Mouse (Mus musculus) heart, postnatal 25 days (tissue): ENCODE results near the gene Ing3. TPM values are rescaled to one million over a fixed set of nuclear protein-coding genes. Genes with fewer than 3 reads are reported as not detected.

Experiments
- DNase-seq: peaks from one replicate; pipeline ENCODE4 v3.0.0; 2022; ENCODE audit warnings: low spot score
- intact Hi-C: fragments of 180-260 bp; cut with DNase I; formaldehyde crosslinking; loops from one replicate; pipeline ENCODE4 v1.15.1; 2025
- total RNA-seq, 2 experiments: library from RNA; stranded (reverse); gene quantifications; 2 replicates each; pipeline ENCODE4 v1.2.3; 2021

The Ing3 gene
- total RNA-seq: 10 to 100 TPM; 13.2 to 17.3 TPM

DNA sequence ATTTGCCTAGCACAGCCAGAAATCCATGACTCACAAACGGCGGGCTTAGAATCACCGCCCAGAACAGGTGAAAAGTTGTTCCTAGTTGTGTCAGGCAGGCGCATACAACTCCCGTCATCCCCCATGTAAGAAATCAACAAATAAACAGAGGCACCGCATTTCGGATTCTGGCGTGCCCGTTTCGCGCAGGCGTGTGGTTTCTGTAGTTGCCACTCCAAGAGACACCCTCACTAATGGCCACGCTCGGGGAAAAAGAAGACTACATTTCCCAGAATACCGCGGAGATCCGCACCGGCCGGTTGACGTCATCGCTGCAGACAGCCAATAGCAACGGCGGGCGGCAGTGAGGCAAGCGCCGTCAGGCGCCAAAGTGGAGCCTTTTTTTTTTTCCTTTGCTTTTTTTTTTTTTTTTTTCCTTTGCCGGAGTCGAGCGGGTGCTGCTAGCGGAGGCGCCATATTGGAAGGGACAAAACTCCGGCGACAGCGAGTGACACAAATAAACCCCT is at the start of gene Ing3:
TSS of gene Ing3 (plus strand) at position 346 of the 506 bp plus-strand sequence.
- peak; percentile 97 for DNase-seq
- intact Hi-C loops: no loop called here

DNA sequence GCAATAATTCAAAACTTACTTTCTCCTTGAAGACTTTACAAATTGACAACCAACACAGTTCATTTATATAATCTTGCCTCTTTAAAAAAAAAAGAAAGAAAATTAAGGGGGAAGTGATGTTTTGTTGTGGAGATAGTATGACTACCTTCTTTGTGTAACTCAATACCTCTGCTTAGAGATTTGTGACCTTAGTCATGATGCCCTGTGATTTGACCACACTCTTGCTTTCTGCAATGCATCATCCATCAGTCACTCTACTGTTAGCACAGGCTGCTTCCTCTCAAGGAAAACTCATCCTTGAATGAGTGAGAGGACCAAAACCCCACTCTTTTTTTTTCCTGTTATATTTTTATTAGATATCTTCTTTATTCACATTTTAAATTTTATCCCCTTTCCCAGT is 39.7 kb upstream of the Ing3 start:
- intact Hi-C loops: no loop called here
- DNase-seq: no peak

GRCm38 (mm10) chr6:21910804-21911203 is 38.6 kb upstream of the Ing3 start:
- intact Hi-C loops: no loop called here
- DNase-seq: no peak

GRCm38 (mm10) chr6:21916591-21916990 is 32.8 kb upstream of the Ing3 start:
- intact Hi-C loops: no loop called here
- DNase-seq: no peak

GRCm38 (mm10) chr6:21924150-21924549 is 25.2 kb upstream of the Ing3 start:
- no peak for DNase-seq
- intact Hi-C loops: no loop called here

- DNase-seq: no peak
These were observed 11.3 kb upstream of the Ing3 start for GRCm38 (mm10) chr6:21937981-21938635.

DNA sequence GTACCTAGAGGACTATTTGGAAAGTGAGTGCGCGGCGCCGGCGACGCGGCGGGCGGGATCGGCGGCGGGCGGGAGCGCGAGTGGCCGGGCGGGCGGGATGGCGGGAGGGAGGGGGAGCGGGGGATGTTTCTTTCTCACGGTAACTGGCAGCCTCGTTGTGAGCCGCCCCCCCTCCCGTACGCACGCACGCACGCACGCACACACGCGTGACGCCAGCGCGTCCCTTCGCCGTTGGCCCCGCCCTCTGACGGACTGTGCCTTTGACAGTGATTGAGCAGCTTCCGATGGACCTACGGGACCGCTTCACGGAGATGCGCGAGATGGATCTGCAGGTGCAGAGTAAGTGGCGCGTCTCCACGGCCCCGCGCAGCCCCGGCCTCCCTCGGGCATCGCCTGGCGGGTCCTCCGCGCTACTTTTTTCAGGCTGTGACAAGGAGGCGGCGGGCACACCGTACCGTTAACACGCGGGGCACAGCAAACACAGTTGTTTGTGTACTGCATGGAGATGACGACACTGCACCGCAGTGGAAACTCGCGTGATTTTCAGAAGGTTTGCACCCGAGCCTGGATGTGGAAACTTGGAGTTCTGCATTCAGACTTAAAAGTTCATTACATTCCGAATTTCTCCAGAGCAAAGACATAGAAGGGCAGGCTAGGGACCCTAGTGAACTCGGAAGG is 539 bp downstream of the Ing3 start:
- peak; percentile 92 for DNase-seq
- intact Hi-C loops: loop anchor here (2.0 kb wide), 2 partner anchors 99 to 155 kb away; no protein-coding TSS in a partner anchor

More at GRCm38 (mm10) chr6:21937981-21938635, 11.3 kb upstream of the Ing3 start:
- intact Hi-C loops: no loop called here

GRCm38 (mm10) chr6:21950676-21951075 is 1.3 kb downstream of the Ing3 start:
- intact Hi-C loops: loop anchor here (2.0 kb wide), 2 partner anchors 100 to 156 kb away; no protein-coding TSS in a partner anchor
- no peak for DNase-seq

GRCm38 (mm10) chr6:21955468-21955867 is 6.1 kb downstream of the Ing3 start:
- DNase-seq: no peak
- intact Hi-C loops: no loop called here

DNA sequence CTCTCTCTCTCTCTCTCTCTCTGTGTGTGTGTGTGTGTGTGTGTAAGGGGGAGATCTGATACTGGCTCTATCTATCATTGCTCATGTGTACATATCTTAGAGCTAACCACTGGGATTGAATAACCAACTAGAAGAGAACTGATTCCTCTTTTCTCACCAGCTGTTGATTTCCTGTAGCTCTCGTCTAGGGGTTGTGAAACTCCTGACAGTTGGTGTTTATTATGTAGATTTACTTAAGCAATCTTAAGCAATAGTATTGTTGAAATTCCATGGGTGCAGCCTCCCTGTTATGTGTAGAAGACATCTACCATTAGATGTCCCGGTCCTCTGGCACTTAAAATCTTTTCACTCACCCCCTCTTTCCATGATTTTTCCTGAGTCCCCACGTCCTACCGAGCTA is 9.6 kb downstream of the Ing3 start:
- DNase-seq: no peak
- intact Hi-C loops: no loop called here

DNA sequence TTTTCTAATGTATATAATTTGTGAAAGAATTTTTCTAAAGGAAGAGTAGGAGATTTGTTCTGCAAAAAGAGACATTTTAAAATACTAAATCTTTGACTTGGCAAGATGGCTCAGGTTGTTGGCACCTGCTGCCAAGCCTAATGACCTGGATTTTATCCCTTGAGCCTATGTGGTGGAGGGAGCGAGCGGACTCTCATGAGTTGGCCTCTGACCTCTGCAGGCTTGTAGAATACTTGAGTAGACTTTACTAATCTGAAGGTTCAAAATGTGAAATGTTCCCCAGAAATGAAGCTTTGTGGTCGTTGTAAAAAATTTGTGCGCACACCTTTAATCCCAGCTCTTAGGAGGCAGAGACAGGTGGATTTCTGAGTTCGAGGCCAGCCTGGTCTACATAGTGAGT is 10.5 kb downstream of the Ing3 start:
- DNase-seq: no peak
- intact Hi-C loops: no loop called here

DNA sequence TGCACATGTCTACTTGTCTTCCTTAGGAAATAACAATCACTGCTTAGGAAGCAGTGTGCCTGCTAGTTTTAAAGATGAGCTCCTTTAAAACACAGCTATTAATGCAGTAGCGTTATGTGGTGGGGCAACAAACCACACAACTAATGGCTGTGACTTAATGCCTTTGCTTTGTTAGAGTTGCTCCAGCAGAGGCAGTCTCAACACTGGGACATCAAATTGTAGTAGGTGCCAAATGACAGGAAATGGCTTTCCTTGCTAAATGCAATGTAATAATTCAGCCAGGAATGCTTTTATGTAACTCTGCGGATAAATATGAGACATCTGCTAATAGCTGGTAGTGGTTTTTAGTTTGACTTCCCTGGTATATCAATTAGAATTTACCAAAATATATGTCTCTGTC is 28.2 kb downstream of the Ing3 start:
- no peak for DNase-seq
- intact Hi-C loops: no loop called here

- intact Hi-C loops: loop anchor here (5.0 kb wide), 2 partner anchors 106 to 189 kb away; no protein-coding TSS in a partner anchor
These were observed 31.7 kb downstream of the Ing3 start for GRCm38 (mm10) chr6:21981114-21981513.

DNA sequence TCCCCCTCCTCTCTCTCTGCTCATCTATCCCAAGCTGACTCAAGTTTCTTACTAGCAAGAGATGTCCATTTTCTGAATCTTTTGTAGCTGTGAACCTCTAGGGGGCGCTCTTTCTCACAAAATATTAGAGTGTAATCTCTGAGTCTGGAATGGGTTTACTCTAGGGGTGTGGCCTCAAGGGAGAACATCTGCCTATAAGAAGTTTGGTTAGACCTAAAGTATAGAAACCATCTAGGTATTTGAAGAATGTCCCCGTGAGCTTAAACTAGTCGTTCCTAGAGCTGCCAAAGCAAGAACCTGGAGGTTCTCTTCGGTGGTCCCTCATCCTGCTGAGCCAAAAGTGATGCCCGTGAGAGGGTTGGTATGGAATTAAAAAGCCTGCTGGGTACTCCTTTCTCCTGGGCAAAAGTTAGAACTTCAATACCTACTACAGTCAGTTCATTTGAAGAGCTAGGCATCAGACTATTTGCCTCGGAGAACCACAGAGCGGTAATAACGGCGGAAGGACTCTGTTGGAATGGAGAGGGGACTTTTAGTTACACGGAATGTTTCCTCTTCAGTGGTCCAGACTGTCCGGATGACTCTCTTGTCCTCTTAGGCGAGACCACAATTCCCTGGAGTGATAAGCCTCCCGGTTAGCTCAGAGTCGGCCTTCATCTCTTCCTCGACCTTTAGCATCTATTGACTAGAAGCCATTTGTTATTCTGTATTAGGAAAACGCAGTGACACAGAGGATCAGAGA is 35.8 kb downstream of the Ing3 start:
- intact Hi-C loops: loop anchor here (1.0 to 5.0 kb wide), 4 partner anchors 54 to 193 kb away; no protein-coding TSS in a partner anchor
- DNase-seq: no peak

More at GRCm38 (mm10) chr6:21981114-21981513, 31.7 kb downstream of the Ing3 start:
- DNase-seq: no peak

- intact Hi-C loops: loop anchor here (1.0 to 2.0 kb wide), 4 partner anchors 15 to 85 kb away; no protein-coding TSS in a partner anchor
- DNase-seq: peak; percentile 64
These were observed 36.6 kb downstream of the Ing3 start, which contains the start of gene Cped1 for GRCm38 (mm10) chr6:21985732-21986540. Gene Cped1, plus strand, starts transcription at chr6:21985916.

- intact Hi-C loops: loop anchor here (1.0 to 2.0 kb wide), 2 partner anchors 14 to 33 kb away; no protein-coding TSS in a partner anchor
- no peak for DNase-seq
These were observed 37.4 kb downstream of the Ing3 start for GRCm38 (mm10) chr6:21986660-21987331.

GRCm38 (mm10) chr6:21987554-21987953 is 38.2 kb downstream of the Ing3 start:
- intact Hi-C loops: loop anchor here (2.0 kb wide), 1 partner anchor 13 kb away; no protein-coding TSS in a partner anchor

DNA sequence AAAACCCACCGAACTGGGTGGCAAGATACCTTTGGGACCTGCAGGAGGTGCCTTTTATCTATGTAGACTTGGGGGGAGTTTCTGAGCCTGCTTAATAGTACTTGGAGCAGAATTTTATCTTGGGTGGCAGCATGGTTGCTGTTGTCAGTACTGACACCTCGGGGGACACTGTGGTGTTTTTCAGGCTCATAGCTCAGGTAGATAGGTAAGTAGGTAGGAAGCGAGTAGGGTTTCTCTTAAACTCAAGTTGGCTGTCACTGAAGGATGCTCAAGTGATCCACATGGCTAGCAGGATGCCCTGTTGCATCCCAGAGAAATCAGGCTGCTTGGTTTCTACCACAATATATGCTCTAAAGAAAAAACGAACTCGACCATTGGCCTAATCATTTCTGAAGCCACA is 38.9 kb downstream of the Ing3 start:
- no peak for DNase-seq
- intact Hi-C loops: no loop called here

More at GRCm38 (mm10) chr6:21987554-21987953, 38.2 kb downstream of the Ing3 start:
- no peak for DNase-seq

- no peak for DNase-seq
- intact Hi-C loops: no loop called here
These were observed 39.7 kb downstream of the Ing3 start for GRCm38 (mm10) chr6:21989081-21989480.
